Mouse (Mus musculus): ENCODE measurements at regions not wholly inside any gene's neighbourhood (a gene's known extent, or its start where the extent isn't known, plus 50 kb on each side); places are given as distances from the start of the nearest gene placed in this dataset.

DNA sequence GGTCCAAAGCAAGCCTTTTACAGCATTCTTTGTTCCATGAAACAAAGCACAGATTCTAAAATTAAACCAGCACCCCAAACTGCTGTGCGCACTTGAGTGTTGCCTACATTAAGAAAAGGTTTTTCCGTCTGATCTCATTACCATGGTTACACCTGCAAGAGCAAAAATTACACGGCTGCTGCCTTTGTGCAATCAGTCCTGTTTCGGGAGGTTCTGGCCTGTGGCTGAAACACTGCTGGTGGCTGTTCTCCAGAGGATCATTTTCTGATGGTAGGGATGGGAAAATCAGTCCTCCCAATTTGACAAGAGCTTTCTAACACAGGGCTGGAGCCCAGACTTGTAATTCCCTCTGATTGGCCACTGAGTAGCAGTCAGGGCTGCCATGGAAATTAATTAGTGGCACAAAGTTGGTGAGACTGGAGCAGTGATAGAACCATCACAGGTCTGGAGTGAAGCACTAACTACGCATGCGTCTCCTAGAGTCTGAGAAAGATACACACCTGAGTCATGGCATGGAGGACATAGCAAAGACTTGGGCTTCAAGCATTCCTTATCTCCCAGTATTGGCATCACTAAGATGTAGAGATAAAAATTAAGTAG, 114.8 kb upstream of the Fam49a start:
- ATAC-seq (ENCODE audit: low FRiP score, low TSS enrichment): no peak
- Histone ChIP-seq H3K4me2 (replicated peaks; ENCODE audit: low read depth, low read length) (no peak overlapping the region), H3K27me3 (ENCODE audit: control insufficient read depth, insufficient read depth, low read length) (no peaks in the 10 kb centered on the region), H3K27ac (ENCODE audit: low read depth, low read length) (no peak overlapping the region), H3K4me1 (ENCODE audit: control insufficient read depth, insufficient read depth, low read length) (no peaks in the 10 kb centered on the region), H3K36me3 (ENCODE audit: control insufficient read depth, insufficient read depth, low read length) (no peaks in the 10 kb centered on the region), H3K9ac (ENCODE audit: low read depth, low read length) (no peak overlapping the region), H3K9me3 (ENCODE audit: control insufficient read depth, low read length) (no peaks in the 10 kb centered on the region), H3K4me3 (ENCODE audit: low read length) (no peak overlapping the region)
- 80% methylated on average over 6 of the region's 6 CpGs for WGBS

DNA sequence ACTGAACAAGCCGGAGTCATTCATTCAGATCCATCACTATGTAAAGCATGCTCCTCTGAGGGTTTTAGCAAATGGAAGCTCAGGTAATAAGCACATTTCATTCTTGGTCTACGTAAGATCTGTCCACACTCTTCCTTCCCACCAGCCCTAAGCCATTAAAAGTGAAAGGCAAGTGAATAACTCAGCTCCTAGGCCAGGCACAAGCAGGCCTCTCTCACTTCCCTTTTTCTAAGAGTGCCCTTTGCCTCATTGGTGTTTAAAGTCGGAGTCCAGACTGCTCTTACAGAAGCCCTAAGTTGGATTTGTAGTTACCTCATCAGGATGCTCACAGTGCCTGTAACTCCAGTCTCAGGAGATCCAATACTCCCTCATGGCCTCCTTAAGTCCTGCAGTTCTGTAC, 114.1 kb upstream of the Fam49a start:
- Histone ChIP-seq H3K9ac (ENCODE audit: low read depth, low read length) (no peak overlapping the region), H3K4me1 (ENCODE audit: control insufficient read depth, insufficient read depth, low read length) (no peaks in the 10 kb centered on the region), H3K9me3 (ENCODE audit: control insufficient read depth, low read length) (no peaks in the 10 kb centered on the region), H3K4me2 (replicated peaks; ENCODE audit: low read depth, low read length) (no peak overlapping the region), H3K36me3 (ENCODE audit: control insufficient read depth, insufficient read depth, low read length) (no peaks in the 10 kb centered on the region), H3K27me3 (ENCODE audit: control insufficient read depth, insufficient read depth, low read length) (no peaks in the 10 kb centered on the region), H3K27ac (ENCODE audit: low read depth, low read length) (no peak overlapping the region), H3K4me3 (ENCODE audit: low read length) (no peak overlapping the region)
- 74% methylated on average over 3 of the region's 3 CpGs for WGBS
- ATAC-seq (ENCODE audit: low FRiP score, low TSS enrichment): no peak

DNA sequence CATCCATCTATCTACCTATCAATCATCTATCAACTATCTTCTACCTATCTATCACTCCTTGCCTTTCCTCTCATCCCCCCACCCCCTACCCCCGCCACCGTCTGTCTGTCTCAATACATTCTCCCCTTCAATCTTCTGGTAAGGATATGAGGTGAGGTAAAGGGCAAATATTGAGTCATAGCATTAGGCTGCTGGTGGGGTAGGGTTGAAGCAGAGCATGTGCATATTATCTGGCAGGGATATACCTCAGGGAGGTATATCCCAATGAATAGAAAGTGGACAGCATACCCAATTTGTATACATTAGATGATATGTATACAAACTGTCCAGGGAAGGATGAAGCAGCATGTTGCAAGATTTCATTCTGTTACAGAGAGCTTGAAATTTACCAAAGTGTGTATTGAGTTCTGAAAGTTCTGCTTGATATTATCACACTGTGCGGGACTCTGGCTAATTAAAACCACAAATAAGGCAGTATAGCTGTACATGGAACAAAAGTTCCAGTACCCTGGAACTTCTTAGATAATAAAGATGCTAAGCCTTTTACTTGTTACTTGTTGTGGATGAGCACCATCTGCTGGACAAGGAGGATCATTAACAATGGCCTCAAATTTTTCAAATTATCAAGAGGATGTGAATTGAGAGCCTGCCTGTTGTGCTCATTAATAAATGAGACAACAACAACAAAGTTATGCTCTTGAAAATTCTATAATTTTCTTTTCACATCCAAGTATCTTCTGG, 113.1 kb upstream of the Fam49a start:
- no peaks in the 10 kb centered on the region for H3K36me3 ChIP-seq (ENCODE audit: control insufficient read depth, insufficient read depth, low read length)
- no peak overlapping the region for H3K9ac ChIP-seq (ENCODE audit: low read depth, low read length)
- no peaks in the 10 kb centered on the region for H3K9me3 ChIP-seq (ENCODE audit: control insufficient read depth, low read length)
- ATAC-seq (ENCODE audit: low FRiP score, low TSS enrichment): peak; percentile 35; the same call in 1 of the 2 replicates
- no peaks in the 10 kb centered on the region for H3K4me1 ChIP-seq (ENCODE audit: control insufficient read depth, insufficient read depth, low read length)
- no peaks in the 10 kb centered on the region for H3K27me3 ChIP-seq (ENCODE audit: control insufficient read depth, insufficient read depth, low read length)
- no peak overlapping the region for H3K4me3 ChIP-seq (ENCODE audit: low read length)
- no peak overlapping the region for H3K27ac ChIP-seq (ENCODE audit: low read depth, low read length)
- H3K4me2 ChIP-seq (replicated peaks; ENCODE audit: low read depth, low read length): no peak overlapping the region
- WGBS: 64% methylated on average over 3 of the region's 3 CpGs

DNA sequence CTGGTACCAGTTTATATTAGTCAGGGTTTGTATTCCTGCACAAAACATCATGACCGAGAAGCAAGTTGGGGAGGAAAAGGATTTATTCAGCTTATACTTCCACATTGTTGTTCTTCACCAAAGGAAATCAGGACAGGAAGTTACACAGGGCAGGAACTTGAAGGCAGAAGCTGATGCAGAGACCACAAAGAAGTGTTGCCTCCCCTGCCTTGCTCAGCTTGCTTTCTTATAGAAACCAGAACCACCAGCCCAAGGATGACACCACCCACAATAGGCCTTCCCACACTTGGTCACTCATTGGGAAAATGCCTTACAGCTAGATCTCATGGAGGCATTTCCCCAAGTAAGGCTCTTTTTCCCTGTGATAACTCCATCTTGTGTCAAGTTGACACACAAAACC, 97.5 kb upstream of the Fam49a start:
- Histone ChIP-seq H3K4me1 (ENCODE audit: control insufficient read depth, insufficient read depth, low read length) (no peaks in the 10 kb centered on the region), H3K9ac (ENCODE audit: low read depth, low read length) (no peak overlapping the region), H3K36me3 (ENCODE audit: control insufficient read depth, insufficient read depth, low read length) (no peaks in the 10 kb centered on the region), H3K9me3 (ENCODE audit: control insufficient read depth, low read length) (peaks cover 3% of the 10 kb centered on the region; the same call in 1 of the 2 replicates), H3K4me3 (ENCODE audit: low read length) (no peak overlapping the region), H3K27ac (ENCODE audit: low read depth, low read length) (no peak overlapping the region), H3K4me2 (replicated peaks; ENCODE audit: low read depth, low read length) (no peak overlapping the region), H3K27me3 (ENCODE audit: control insufficient read depth, insufficient read depth, low read length) (no peaks in the 10 kb centered on the region)
- WGBS: 77% methylated on average over 1 of the region's 1 CpGs
- no peak for ATAC-seq (ENCODE audit: low FRiP score, low TSS enrichment)

DNA sequence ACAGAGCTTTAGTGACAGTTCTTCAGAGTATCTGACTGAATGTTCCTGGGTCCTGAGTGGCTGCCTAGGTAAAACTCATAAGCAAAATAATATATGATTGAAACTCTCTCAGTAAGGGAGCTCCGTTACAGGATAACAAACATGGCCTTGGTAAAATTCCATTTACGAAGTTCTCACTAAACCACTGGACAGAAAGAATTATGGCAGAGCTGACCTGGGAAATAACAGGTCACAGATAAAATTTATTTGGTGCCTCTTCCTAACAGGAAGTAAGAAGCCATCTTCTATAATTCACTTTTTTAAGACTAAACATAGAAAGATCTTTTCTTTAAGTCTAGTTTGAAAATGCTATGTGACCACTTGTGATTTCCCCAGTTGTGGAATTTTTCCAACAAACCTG, 91.4 kb upstream of the Fam49a start:
- ATAC-seq (ENCODE audit: low FRiP score, low TSS enrichment): no peak
- H3K27me3 ChIP-seq (ENCODE audit: control insufficient read depth, insufficient read depth, low read length): no peaks in the 10 kb centered on the region
- no peak overlapping the region for H3K4me3 ChIP-seq (ENCODE audit: low read length)
- no peak overlapping the region for H3K9ac ChIP-seq (ENCODE audit: low read depth, low read length)
- WGBS: 34% methylated on average over 2 of the region's 2 CpGs
- H3K36me3 ChIP-seq (ENCODE audit: control insufficient read depth, insufficient read depth, low read length): no peaks in the 10 kb centered on the region
- H3K27ac ChIP-seq (ENCODE audit: low read depth, low read length): no peak overlapping the region
- no peaks in the 10 kb centered on the region for H3K4me1 ChIP-seq (ENCODE audit: control insufficient read depth, insufficient read depth, low read length)
- H3K9me3 ChIP-seq (ENCODE audit: control insufficient read depth, low read length): peaks cover 3% of the 10 kb centered on the region; the same call in 1 of the 2 replicates
- no peak overlapping the region for H3K4me2 ChIP-seq (replicated peaks; ENCODE audit: low read depth, low read length)

DNA sequence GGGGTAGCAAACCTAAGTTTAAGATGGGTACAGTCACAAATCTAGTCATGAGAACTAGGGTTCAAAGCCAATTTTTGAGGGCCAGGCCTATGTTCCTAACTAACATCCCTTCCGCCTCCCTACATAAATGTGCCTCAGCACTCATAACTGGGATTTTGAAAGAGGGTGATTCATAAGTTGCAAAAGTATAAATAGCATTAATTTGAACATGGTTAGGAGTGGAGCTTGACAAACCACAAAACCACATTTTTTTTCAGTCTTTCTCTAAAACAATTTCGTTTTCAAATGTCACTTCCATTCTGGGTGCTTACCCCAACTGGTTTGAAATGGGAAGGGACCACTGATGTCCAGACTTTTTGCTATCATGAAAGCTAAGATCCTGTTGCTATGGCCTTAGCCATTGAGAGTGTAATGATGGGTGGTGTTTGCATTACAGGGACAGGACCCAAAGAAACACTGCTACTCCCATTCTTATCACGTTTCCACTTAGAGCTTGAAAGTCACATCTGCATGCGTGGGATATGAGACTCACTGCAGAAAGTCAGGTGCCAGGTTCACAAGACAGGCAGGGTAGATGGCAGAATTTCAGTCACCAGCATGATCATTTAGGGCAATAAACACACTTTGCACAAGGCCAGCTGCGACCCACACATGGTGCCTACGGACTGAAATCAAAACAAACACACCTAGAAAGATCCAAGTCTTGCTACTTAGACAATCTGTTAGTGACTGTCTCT, 89.7 kb upstream of the Fam49a start:
- Histone ChIP-seq H3K9me3 (ENCODE audit: control insufficient read depth, low read length) (peaks cover 3% of the 10 kb centered on the region; the same call in 1 of the 2 replicates), H3K4me3 (ENCODE audit: low read length) (no peak overlapping the region), H3K4me2 (replicated peaks; ENCODE audit: low read depth, low read length) (no peak overlapping the region), H3K27ac (ENCODE audit: low read depth, low read length) (no peak overlapping the region), H3K4me1 (ENCODE audit: control insufficient read depth, insufficient read depth, low read length) (peaks cover 4% of the 10 kb centered on the region), H3K36me3 (ENCODE audit: control insufficient read depth, insufficient read depth, low read length) (no peaks in the 10 kb centered on the region), H3K9ac (ENCODE audit: low read depth, low read length) (no peak overlapping the region), H3K27me3 (ENCODE audit: control insufficient read depth, insufficient read depth, low read length) (no peaks in the 10 kb centered on the region)
- 78% methylated on average over 6 of the region's 6 CpGs for WGBS
- no peak for ATAC-seq (ENCODE audit: low FRiP score, low TSS enrichment)

DNA sequence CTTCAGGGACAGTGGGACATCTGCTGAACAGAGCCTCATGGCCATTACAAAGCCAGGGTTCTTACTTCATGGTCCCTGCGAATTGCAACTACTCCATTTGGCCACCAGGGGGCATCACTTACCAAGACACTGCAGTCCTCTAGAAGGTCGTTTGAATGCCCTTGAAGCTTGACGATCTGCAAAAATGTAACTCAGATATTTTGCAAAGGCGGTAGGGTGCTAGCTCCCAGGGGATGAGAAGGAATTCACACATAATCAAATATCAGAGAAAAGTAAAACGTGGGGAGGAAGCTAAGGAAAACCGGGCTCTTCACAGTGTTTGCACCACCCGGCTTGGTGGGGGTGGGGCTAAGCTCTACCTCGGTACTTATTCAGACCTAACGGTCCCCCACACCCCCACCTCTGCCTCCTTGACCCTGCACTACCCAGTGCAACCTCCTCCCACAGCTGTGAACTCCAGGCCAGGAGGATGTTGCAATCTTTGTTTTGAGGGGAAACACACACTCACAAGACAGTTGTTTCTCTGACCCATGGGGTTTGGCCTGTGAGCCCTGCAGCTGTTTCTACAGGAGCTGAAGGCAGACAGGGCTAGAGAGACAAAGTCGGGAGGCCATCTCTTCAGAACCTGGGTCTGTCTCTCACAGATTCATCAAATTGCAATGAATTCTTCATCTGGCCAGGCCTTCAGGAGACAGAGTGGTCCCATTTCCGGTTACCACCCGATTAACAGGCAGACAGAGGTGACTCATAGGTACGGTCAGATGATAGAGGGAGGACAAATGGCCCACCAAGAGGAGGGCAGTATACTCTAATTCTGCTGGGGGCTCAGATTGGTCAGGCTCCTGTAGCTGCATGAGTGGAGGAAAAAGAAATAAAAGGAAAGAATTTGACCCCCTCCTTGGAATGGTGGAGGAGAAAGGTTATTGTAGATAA, 85.3 kb upstream of the Fam49a start:
- no peak overlapping the region for H3K9ac ChIP-seq (ENCODE audit: low read depth, low read length)
- H3K27ac ChIP-seq (ENCODE audit: low read depth, low read length): no peak overlapping the region

DNA sequence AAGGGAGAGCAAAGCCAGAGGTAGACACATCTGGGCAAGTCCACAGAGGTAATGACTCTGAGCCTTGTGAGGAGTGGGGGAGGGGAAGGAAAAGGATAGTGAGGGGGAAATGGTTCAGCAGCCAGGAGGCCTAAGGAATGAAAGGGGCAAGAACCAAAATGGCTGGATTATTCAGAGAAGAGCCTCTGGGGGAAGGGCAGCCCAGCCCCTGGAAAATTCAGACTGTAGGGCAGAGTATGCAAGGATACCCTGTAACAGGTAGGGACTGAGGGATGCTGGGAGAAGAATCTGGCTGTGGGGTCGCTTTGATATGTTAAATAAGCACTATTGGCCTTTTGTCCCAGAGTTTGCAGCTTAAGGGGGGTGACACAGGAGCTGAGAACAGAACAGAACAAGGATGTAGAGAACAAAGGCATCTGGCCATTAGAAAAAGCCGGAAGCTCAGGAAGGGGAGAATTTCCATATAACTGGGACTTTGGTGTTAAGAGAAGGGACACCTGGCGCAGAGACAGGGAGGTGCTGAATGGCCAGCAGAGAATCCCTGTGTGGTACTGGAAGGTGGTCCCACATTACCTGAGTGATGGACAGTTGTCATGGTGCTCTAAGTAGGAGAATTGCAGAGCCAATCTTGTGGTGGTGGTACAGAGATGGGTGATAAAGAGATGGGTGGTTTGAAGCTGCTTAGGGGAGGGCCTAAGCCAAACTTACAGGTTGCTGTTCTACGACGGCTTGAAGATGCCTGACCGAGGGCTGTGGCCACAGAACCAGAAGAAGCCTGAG, 84.5 kb upstream of the Fam49a start:
- Histone ChIP-seq H3K36me3 (ENCODE audit: control insufficient read depth, insufficient read depth, low read length) (no peaks in the 10 kb centered on the region), H3K27ac (ENCODE audit: low read depth, low read length) (no peak overlapping the region), H3K9ac (ENCODE audit: low read depth, low read length) (no peak overlapping the region), H3K9me3 (ENCODE audit: control insufficient read depth, low read length) (no peaks in the 10 kb centered on the region), H3K27me3 (ENCODE audit: control insufficient read depth, insufficient read depth, low read length) (no peaks in the 10 kb centered on the region), H3K4me1 (ENCODE audit: control insufficient read depth, insufficient read depth, low read length) (peaks cover 4% of the 10 kb centered on the region), H3K4me2 (replicated peaks; ENCODE audit: low read depth, low read length) (no peak overlapping the region), H3K4me3 (ENCODE audit: low read length) (no peak overlapping the region)
- WGBS: 70% methylated on average over 6 of the region's 6 CpGs
- ATAC-seq (ENCODE audit: low FRiP score, low TSS enrichment): no peak; the same call in 1 of the 2 replicates

More for the DNA sequence above, 85.3 kb upstream of the Fam49a start:
- H3K4me3 ChIP-seq (ENCODE audit: low read length): peak overlapping the region; percentile 19; the same call in 1 of the 2 replicates
- peak; percentile 77 for ATAC-seq (ENCODE audit: low FRiP score, low TSS enrichment)
- no peaks in the 10 kb centered on the region for H3K9me3 ChIP-seq (ENCODE audit: control insufficient read depth, low read length)
- no peaks in the 10 kb centered on the region for H3K36me3 ChIP-seq (ENCODE audit: control insufficient read depth, insufficient read depth, low read length)
- peaks cover 4% of the 10 kb centered on the region for H3K4me1 ChIP-seq (ENCODE audit: control insufficient read depth, insufficient read depth, low read length)
- WGBS: 5% methylated on average over 13 of the region's 13 CpGs
- no peaks in the 10 kb centered on the region for H3K27me3 ChIP-seq (ENCODE audit: control insufficient read depth, insufficient read depth, low read length)
- H3K4me2 ChIP-seq (replicated peaks; ENCODE audit: low read depth, low read length): peak overlapping the region; percentile 36
